Mouse (Mus musculus) erythroblast, embryonic 14.5 days (primary cell): Measurements from ENCODE around the gene Sptbn4. TPM values are rescaled to one million over a fixed set of nuclear protein-coding genes. Genes with fewer than 3 reads are reported as not detected.

Source experiments
- H3K27me3 ChIP-seq: 2 replicates; pipeline ENCODE4 v1.6.1; 2012; ENCODE audit warnings: inconsistent platforms; ENCODE audit not compliant: control insufficient read depth
- H3K36me3 ChIP-seq: 2 replicates; pipeline ENCODE4 v1.6.1; 2012; ENCODE audit warnings: mild to moderate bottlenecking, inconsistent platforms; ENCODE audit not compliant: control insufficient read depth
- H3K4me1 ChIP-seq: 2 replicates; pipeline ENCODE4 v1.6.1; 2012; ENCODE audit warnings: inconsistent platforms; ENCODE audit not compliant: control insufficient read depth
- H3K4me3 ChIP-seq: replicated peaks from 2 replicates; pipeline ENCODE3; 2012; ENCODE audit warnings: moderate library complexity, mild to moderate bottlenecking, inconsistent platforms
- H3K9me3 ChIP-seq: 2 replicates; pipeline ENCODE4 v1.6.1; 2012; ENCODE audit warnings: low read length, inconsistent platforms, mixed read lengths; ENCODE audit not compliant: control insufficient read depth
- GATA1 ChIP-seq: IDR thresholded peaks from 2 replicates; pipeline ENCODE4 v1.6.1; 2012; ENCODE audit warnings: low read length, inconsistent platforms, mixed read lengths
- TAL1 ChIP-seq: IDR thresholded peaks from 3 replicates; pipeline ENCODE4 v1.6.1; 2012; ENCODE audit warnings: low read length, inconsistent platforms, mixed read lengths
- polyA plus RNA-seq: library from polyadenylated mRNA; stranded (reverse); fragments of >175 nt; gene quantifications from 2 replicates; pipeline ENCODE4 v1.2.3, GENCODE M21; 2012

Gene Sptbn4
- polyA plus RNA-seq, 1 experiment = 0.01 TPM

- Histone ChIP-seq H3K9me3 (no peaks in the 10 kb centered on the region), H3K4me3 (no peak overlapping the region), H3K4me1 (peaks cover 26% of the 10 kb centered on the region), H3K27me3 (peaks cover 26% of the 10 kb centered on the region), H3K36me3 (no peaks in the 10 kb centered on the region)
- no peak for TF ChIP-seq TAL1
- TF ChIP-seq GATA1 = no peak
Observed at GRCm38 (mm10) chr7:27383233-27383632, 64.3 kb downstream of the Sptbn4 start.

- H3K27me3 ChIP-seq = peaks cover 31% of the 10 kb centered on the region
Observed at GRCm38 (mm10) chr7:27381560-27381959, 65.9 kb downstream of the Sptbn4 start.

GRCm38 (mm10) chr7:27381009-27381408 lies 66.5 kb downstream of the Sptbn4 start:
- Histone ChIP-seq H3K9me3 (no peaks in the 10 kb centered on the region), H3K27me3 (peaks cover 37% of the 10 kb centered on the region), H3K4me1 (peaks cover 24% of the 10 kb centered on the region), H3K36me3 (no peaks in the 10 kb centered on the region), H3K4me3 (no peak overlapping the region)
- TF ChIP-seq TAL1 (no peak), GATA1 (no peak)

More at GRCm38 (mm10) chr7:27381560-27381959, 65.9 kb downstream of the Sptbn4 start:
- H3K9me3 ChIP-seq = no peaks in the 10 kb centered on the region
- H3K4me3 ChIP-seq = no peak overlapping the region
- TF ChIP-seq GATA1 (no peak), TAL1 (no peak)
- H3K36me3 ChIP-seq = no peaks in the 10 kb centered on the region
- peaks cover 24% of the 10 kb centered on the region for H3K4me1 ChIP-seq

- H3K36me3 ChIP-seq = no peaks in the 10 kb centered on the region
- TF ChIP-seq GATA1 (no peak), TAL1 (no peak)
- H3K4me3 ChIP-seq = no peak overlapping the region
- H3K27me3 ChIP-seq = peaks cover 45% of the 10 kb centered on the region
- H3K9me3 ChIP-seq = no peaks in the 10 kb centered on the region
- peaks cover 24% of the 10 kb centered on the region for H3K4me1 ChIP-seq
Observed at GRCm38 (mm10) chr7:27379836-27380235, 67.7 kb downstream of the Sptbn4 start.

GRCm38 (mm10) chr7:27378431-27378830 lies 69.1 kb downstream of the Sptbn4 start:
- TF ChIP-seq TAL1 (no peak), GATA1 (no peak)
- H3K4me1 ChIP-seq = peaks cover 11% of the 10 kb centered on the region
- peaks cover 58% of the 10 kb centered on the region for H3K27me3 ChIP-seq
- H3K4me3 ChIP-seq = no peak overlapping the region
- H3K36me3 ChIP-seq = no peaks in the 10 kb centered on the region
- H3K9me3 ChIP-seq = no peaks in the 10 kb centered on the region

- peaks cover 8% of the 10 kb centered on the region for H3K9me3 ChIP-seq
- no peaks in the 10 kb centered on the region for H3K4me1 ChIP-seq
- peaks cover 82% of the 10 kb centered on the region for H3K27me3 ChIP-seq
- H3K36me3 ChIP-seq = no peaks in the 10 kb centered on the region
- no peak overlapping the region for H3K4me3 ChIP-seq
- TF ChIP-seq TAL1 = no peak
- TF ChIP-seq GATA1 = no peak
Observed at GRCm38 (mm10) chr7:27375274-27375673, 72.2 kb downstream of the Sptbn4 start.

- Histone ChIP-seq H3K27me3 (peaks cover 98% of the 10 kb centered on the region), H3K4me3 (no peak overlapping the region), H3K9me3 (peaks cover 19% of the 10 kb centered on the region), H3K36me3 (no peaks in the 10 kb centered on the region), H3K4me1 (peaks cover 7% of the 10 kb centered on the region)
- TF ChIP-seq GATA1 = no peak
- no peak for TF ChIP-seq TAL1
Observed at GRCm38 (mm10) chr7:27371715-27372462, 75.6 kb downstream of the Sptbn4 start.

GRCm38 (mm10) chr7:27369111-27369510 lies 78.4 kb downstream of the Sptbn4 start:
- Histone ChIP-seq H3K36me3 (no peaks in the 10 kb centered on the region), H3K4me3 (no peak overlapping the region), H3K9me3 (peaks cover 28% of the 10 kb centered on the region), H3K4me1 (peaks cover 12% of the 10 kb centered on the region), H3K27me3 (peaks cover 100% of the 10 kb centered on the region)
- TF ChIP-seq GATA1 = no peak
- no peak for TF ChIP-seq TAL1

GRCm38 (mm10) chr7:27367976-27368375 lies 79.5 kb downstream of the Sptbn4 start:
- TF ChIP-seq GATA1 = no peak
- no peak for TF ChIP-seq TAL1
- Histone ChIP-seq H3K4me1 (peaks cover 12% of the 10 kb centered on the region), H3K9me3 (peaks cover 34% of the 10 kb centered on the region), H3K36me3 (no peaks in the 10 kb centered on the region), H3K4me3 (no peak overlapping the region), H3K27me3 (peaks cover 100% of the 10 kb centered on the region)
